Mouse (Mus musculus) bone marrow, adult 2 months (tissue): ENCODE measurements around the gene Slit3. TPM values are rescaled to one million over a fixed set of nuclear protein-coding genes. Genes with fewer than 3 reads are reported as not detected.

Experiments used
- H3K27ac ChIP-seq: fragments of 200-500 bp; 2 replicates; pipeline ENCODE4 v1.5.1; 2012; ENCODE audit warnings: low read depth, mild to moderate bottlenecking, control low read depth, inconsistent platforms, low read length; ENCODE audit not compliant: control insufficient read depth, poor library complexity, insufficient read depth
- H3K4me1 ChIP-seq: fragments of 200-500 bp; 2 replicates; pipeline ENCODE4 v1.6.1; 2011; ENCODE audit warnings: low read length; ENCODE audit not compliant: control insufficient read depth, insufficient read depth
- H3K4me3 ChIP-seq: fragments of 200-500 bp; replicated peaks from 2 replicates; pipeline ENCODE3; 2011; ENCODE audit warnings: mild to moderate bottlenecking, low read depth, low read length, control low read depth; ENCODE audit not compliant: control insufficient read depth
- CTCF ChIP-seq: fragments of 200-500 bp; IDR thresholded peaks from 2 replicates; pipeline ENCODE4 v1.5.1; 2011; ENCODE audit warnings: low read length, control low read depth; ENCODE audit not compliant: control insufficient read depth, insufficient read depth
- POLR2A ChIP-seq: fragments of 200-500 bp; IDR thresholded peaks from 2 replicates; pipeline ENCODE4 v1.6.1; 2011; ENCODE audit warnings: low read depth, mild to moderate bottlenecking, control low read depth, low read length, borderline replicate concordance; ENCODE audit not compliant: control insufficient read depth
- WGBS: fragments of 180-500 bp; shearing (Covaris S2); methylation state at CpG from one replicate; pipeline ENCODE4 v1.1.7; 2018; 5-methylcytosine and 5-hydroxymethylcytosine counted together
- polyA plus RNA-seq: library from polyadenylated mRNA; stranded (reverse); fragments of >200 nt; gene quantifications from 2 replicates; pipeline ENCODE4 v1.2.4, GENCODE M21; 2011; ENCODE audit warnings: low replicate concordance; ENCODE audit not compliant: missing spikeins, insufficient read depth, insufficient read length

The Slit3 gene
- polyA plus RNA-seq, 1 experiment = 2.0 TPM

DNA sequence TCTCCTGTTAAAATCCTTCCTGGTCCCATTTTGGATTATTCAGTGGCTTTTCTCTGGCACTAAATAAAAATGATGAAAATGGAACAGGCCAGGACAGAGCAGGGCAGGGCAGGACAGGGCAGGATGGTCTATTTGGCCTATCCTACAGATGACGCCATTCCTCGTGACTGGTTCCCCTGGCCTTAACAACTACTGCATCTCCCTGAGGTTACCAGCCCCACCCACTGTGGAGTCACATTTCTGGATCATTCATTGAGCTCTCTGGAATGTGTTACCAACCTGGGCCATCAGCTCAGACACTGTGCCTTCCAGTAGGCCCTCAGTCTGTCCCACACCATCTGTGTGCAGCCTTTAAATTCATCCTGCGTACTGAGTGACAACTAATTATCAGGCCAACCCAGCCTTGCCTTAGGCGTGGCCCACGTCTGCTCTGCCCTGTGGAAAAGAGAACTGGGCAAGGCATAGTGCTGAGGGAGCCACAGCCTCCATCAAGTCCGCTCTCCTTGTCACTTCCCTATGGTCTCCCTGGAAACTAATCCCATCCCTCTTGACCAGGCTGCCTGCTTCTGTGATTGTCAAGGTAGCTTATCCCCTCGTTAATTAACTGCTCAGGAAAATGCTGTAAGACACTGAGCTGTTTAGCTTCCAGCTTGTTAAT lies 196.9 kb downstream of the Slit3 start:
- Histone ChIP-seq H3K27ac (no peak overlapping the region), H3K4me3 (no peak overlapping the region), H3K4me1 (no peaks in the 10 kb centered on the region)
- WGBS = 73% methylated on average over 7 of the region's 7 CpGs
- TF ChIP-seq POLR2A = no peak
- TF ChIP-seq CTCF = no peak

GRCm38 (mm10) chr11:35318433-35319020 lies 197.5 kb downstream of the Slit3 start:
- no peak for TF ChIP-seq POLR2A
- TF ChIP-seq CTCF = no peak
- no peak overlapping the region for H3K27ac ChIP-seq
- no peaks in the 10 kb centered on the region for H3K4me1 ChIP-seq
- WGBS = 84% methylated on average over 12 of the region's 12 CpGs
- no peak overlapping the region for H3K4me3 ChIP-seq

- 75% methylated on average over 3 of the region's 3 CpGs for WGBS
- Histone ChIP-seq H3K4me1 (no peaks in the 10 kb centered on the region), H3K27ac (no peak overlapping the region), H3K4me3 (no peak overlapping the region)
- TF ChIP-seq POLR2A = no peak
- TF ChIP-seq CTCF = no peak
These were observed 199.5 kb downstream of the Slit3 start for GRCm38 (mm10) chr11:35320518-35320917.

DNA sequence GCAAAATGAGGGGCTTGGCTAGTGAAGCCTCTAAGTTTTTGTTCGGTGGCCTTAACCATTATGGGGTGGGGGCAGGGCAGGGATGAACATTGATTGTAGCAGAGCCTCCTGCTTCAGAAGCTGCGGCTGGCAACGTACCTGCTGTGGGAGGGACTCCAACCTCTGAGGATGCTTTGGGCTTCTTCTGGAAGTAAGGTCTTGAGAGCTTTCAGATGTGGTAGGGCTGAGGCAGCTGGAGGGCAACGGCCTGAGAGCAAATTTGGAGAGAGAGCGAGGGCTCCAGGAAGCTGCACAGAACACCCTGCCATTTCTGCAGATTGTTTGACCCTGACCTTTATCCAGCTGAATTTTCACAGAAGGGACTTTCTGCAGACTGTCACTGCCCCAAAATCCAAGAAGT lies 203.4 kb downstream of the Slit3 start:
- no peak overlapping the region for H3K27ac ChIP-seq
- H3K4me3 ChIP-seq = no peak overlapping the region
- 60% methylated on average over 5 of the region's 5 CpGs for WGBS
- no peaks in the 10 kb centered on the region for H3K4me1 ChIP-seq
- TF ChIP-seq CTCF (no peak), POLR2A (no peak)

DNA sequence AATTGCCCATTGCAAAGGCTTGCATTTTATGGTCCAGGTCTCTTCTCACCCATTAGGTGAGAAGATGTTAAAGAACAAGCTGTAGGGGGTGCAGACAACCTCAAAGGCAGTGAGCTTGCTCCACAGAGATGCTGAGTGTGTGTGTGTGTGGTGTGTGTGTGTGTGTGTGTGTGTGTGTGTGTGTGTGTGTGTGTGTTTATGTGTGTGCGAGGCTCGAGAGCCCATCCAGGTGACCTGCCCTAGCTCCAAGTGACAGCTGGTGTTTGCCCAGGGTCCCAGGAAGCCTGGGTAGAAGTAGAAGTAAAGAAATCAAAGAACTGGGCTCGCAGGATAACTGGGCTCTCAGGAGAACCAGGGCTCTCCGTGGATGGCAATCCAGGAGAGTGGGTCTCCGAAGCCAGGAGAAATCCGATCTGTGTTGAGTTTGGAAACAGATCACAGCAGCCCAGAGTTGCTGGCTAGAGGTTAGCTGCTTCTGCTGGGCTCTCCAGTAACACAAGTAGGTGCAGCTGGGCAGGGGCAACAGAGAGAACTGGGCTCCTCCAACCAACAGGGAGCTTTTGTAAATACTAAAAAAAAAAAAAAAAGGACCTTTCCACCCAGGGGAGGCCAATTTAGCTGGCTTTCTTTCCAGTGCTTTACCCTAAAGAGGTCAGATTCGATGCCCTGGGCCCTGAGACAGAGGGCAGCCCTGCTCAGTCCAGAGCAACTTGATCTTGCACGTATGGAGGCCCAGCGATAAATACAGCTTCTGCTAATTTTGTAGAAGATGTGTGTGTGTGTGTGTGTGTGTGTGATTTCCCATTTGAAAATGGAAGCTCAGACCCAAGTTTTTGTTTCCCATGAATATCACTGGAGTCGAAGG lies 204.3 kb downstream of the Slit3 start:
- Histone ChIP-seq H3K4me1 (no peaks in the 10 kb centered on the region), H3K27ac (no peak overlapping the region), H3K4me3 (no peak overlapping the region)
- no peak for TF ChIP-seq POLR2A
- no peak for TF ChIP-seq CTCF
- 55% methylated on average over 10 of the region's 10 CpGs for WGBS

DNA sequence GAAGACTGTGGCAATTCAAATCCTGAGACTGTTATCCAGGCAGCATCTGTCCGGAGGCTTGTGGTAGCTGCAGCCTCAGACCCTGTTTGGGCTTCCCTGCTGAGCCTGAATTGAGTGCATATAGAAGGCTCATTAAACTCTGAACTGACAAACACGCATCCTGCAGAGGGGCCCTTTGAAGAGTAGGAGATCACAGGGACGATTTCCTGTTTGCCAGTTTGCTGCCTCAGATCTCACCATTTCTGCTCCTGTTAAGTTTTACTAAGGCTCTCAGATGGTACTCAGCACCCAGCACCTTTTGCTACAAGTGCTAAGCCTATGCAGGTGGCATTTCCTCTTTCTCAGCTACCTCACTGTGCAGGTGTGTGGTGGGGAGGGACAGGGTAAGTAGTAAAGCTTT lies 205.3 kb downstream of the Slit3 start:
- no peaks in the 10 kb centered on the region for H3K4me1 ChIP-seq
- no peak overlapping the region for H3K27ac ChIP-seq
- no peak overlapping the region for H3K4me3 ChIP-seq
- TF ChIP-seq POLR2A (no peak), CTCF (no peak)
- WGBS = 40% methylated on average over 3 of the region's 3 CpGs

DNA sequence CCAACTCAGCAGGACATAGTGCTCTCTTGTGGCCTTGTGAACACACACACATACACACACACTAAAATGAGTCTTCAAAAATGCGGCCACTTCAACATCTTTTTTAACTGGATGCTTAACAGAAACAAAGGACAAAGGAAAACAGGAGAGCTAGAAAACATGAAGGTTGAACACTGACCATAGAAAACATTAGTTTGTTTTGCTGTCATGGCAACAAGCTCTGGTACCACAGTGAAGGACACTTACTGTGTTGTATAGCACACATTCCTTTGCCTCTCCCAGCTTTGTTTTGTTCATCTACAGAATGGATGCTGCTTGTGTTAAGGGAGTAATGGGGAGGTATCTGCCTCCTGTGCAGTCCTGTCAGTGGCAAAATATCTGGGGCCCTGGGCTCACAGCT lies 206.9 kb downstream of the Slit3 start:
- 65% methylated on average over 1 of the region's 1 CpGs for WGBS
- Histone ChIP-seq H3K27ac (no peak overlapping the region), H3K4me1 (no peaks in the 10 kb centered on the region), H3K4me3 (no peak overlapping the region)
- TF ChIP-seq CTCF (no peak), POLR2A (no peak)

- no peak for TF ChIP-seq CTCF
- TF ChIP-seq POLR2A = no peak
- Histone ChIP-seq H3K27ac (no peak overlapping the region), H3K4me1 (no peaks in the 10 kb centered on the region), H3K4me3 (no peak overlapping the region)
- WGBS = 69% methylated on average over 3 of the region's 3 CpGs
These were observed 210.5 kb downstream of the Slit3 start for GRCm38 (mm10) chr11:35331476-35331875.
